Mouse (Mus musculus) spleen, adult 2 months (tissue): Measurements from ENCODE around the gene Ranbp10. TPM values are rescaled to one million over a fixed set of nuclear protein-coding genes. Genes with fewer than 3 reads are reported as not detected.

Source experiments
- DNase-seq, 2 experiments: peaks; one replicate each; pipeline versions ENCODE4 v3.0.0 to v3.0.0-alpha.2; 2012 to 2021; ENCODE audit warnings: low spot score in 2 of 2, low read depth in 1 of 2
- H3K27ac ChIP-seq: fragments of 200-500 bp; 2 replicates; pipeline ENCODE4 v1.5.1; 2012; ENCODE audit warnings: low read length, inconsistent platforms; ENCODE audit not compliant: insufficient read depth
- H3K27me3 ChIP-seq: fragments of 200-500 bp; 2 replicates; pipeline ENCODE4 v1.6.1; 2012; ENCODE audit warnings: mild to moderate bottlenecking, moderate library complexity, low read length, inconsistent platforms; ENCODE audit not compliant: control insufficient read depth, insufficient read depth
- H3K36me3 ChIP-seq: fragments of 200-500 bp; 2 replicates; pipeline ENCODE4 v1.6.1; 2012; ENCODE audit warnings: mild to moderate bottlenecking, low read length, inconsistent platforms; ENCODE audit not compliant: control insufficient read depth, insufficient read depth
- H3K4me1 ChIP-seq: fragments of 200-500 bp; 2 replicates; pipeline ENCODE4 v1.6.1; 2011; ENCODE audit warnings: inconsistent platforms; ENCODE audit not compliant: control insufficient read depth, insufficient read depth, insufficient read length
- H3K4me3 ChIP-seq: fragments of 200-500 bp; 2 replicates; pipeline ENCODE4 v1.5.1; 2011; ENCODE audit warnings: mild to moderate bottlenecking, inconsistent platforms; ENCODE audit not compliant: insufficient read depth, insufficient read length; ENCODE audit errors: extremely low read depth
- CTCF ChIP-seq: fragments of 200-500 bp; IDR thresholded peaks from 2 replicates; pipeline ENCODE4 v1.5.1; 2011; ENCODE audit warnings: mild to moderate bottlenecking, inconsistent platforms; ENCODE audit not compliant: insufficient read depth, insufficient read length, insufficient replicate concordance; ENCODE audit errors: extremely low read depth
- POLR2A ChIP-seq: fragments of 200-500 bp; IDR thresholded peaks from 2 replicates; pipeline ENCODE4 v1.6.1; 2011; ENCODE audit warnings: low read depth, low read length, inconsistent platforms
- WGBS: fragments of 180-500 bp; shearing (Covaris S2); methylation state at CpG from one replicate; pipeline ENCODE4 v1.1.7; 2018; 5-methylcytosine and 5-hydroxymethylcytosine counted together
- polyA plus RNA-seq: library from polyadenylated mRNA; depleted of rRNA; stranded (reverse); fragments of >200 nt; gene quantifications from 2 replicates; pipeline ENCODE4 v1.2.3, GENCODE M21; 2012

The Ranbp10 gene
- polyA plus RNA-seq, 1 experiment, result 59.9 TPM

DNA sequence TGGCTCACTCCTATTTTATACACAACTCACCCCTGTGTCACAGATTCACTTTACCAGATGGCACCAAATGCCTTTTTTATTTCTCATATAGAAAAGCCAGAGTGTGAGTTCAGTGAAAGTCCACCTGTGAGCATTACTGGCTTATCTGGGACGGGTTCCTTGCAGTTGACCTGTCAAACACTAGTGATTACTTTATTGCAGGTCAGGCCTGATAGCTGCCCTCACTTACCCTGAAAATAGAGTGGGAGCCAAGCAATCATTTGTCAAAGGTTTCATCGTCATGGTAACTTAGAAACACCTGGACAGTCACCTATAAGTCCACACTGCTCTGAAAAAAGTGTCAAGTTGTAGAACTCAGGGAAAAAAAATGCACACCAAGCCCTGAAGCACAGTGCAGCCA, 72.5 kb downstream of the Ranbp10 start:
- Histone ChIP-seq H3K4me1 (no peaks in the 10 kb centered on the region; the same call in 1 of the 2 replicates), H3K4me3 (no peak overlapping the region), H3K27ac (no peak overlapping the region), H3K27me3 (no peaks in the 10 kb centered on the region), H3K36me3 (no peaks in the 10 kb centered on the region)
- WGBS, result 89% methylated on average over 2 of the region's 2 CpGs
- DNase-seq, result no peak
- TF ChIP-seq POLR2A (no peak), CTCF (no peak)

DNA sequence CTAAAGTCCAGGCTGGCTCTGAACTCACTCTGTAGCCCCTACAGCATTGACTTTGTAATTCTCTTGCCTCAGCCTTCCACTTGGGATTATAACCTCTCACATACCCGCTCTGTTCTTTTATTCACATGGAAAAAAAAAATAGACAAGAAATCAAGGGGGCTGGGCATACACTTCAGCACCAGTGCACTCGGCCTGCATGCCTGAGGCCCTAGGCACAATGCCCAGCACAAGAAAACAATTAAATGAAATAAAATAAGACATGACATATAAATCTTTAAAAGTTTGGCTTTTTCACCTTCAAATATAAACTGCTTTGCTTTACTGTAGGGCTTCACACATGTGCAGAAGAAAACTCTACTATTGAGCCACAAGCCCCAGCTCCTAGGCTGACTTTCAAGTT, 73.2 kb downstream of the Ranbp10 start:
- Histone ChIP-seq H3K27ac (no peak overlapping the region), H3K4me3 (no peak overlapping the region), H3K4me1 (no peaks in the 10 kb centered on the region; the same call in 1 of the 2 replicates), H3K27me3 (no peaks in the 10 kb centered on the region), H3K36me3 (no peaks in the 10 kb centered on the region)
- WGBS, result 88% methylated on average over 2 of the region's 2 CpGs
- DNase-seq, result no peak
- TF ChIP-seq POLR2A, result no peak
- no peak for TF ChIP-seq CTCF

DNA sequence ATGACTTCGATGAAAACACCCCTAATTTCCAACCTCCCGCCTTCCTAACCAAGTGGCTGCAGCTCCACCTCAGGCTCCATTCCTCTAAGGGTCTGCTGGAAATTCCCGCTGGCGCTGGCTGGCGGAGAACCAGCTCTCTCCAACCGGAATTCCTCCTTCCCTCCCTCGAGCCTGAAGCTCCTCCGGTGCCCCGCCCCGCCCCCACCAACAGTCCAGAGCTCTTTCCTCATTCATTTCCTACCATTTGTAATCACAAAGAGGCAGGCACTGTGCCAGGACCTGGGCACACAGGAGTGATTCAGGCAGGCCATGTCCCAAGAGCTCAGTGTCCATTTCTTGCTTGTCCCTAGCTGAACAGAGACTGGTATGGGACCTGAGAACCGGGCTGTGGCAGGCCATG, 76.5 kb downstream of the Ranbp10 start:
- Histone ChIP-seq H3K4me1 (peaks cover 3% of the 10 kb centered on the region; the same call in 1 of the 2 replicates), H3K36me3 (no peaks in the 10 kb centered on the region), H3K27me3 (no peaks in the 10 kb centered on the region), H3K4me3 (no peak overlapping the region), H3K27ac (no peak overlapping the region)
- WGBS, result 76% methylated on average over 11 of the region's 11 CpGs
- TF ChIP-seq POLR2A, result no peak
- TF ChIP-seq CTCF, result no peak
- no peak for DNase-seq

DNA sequence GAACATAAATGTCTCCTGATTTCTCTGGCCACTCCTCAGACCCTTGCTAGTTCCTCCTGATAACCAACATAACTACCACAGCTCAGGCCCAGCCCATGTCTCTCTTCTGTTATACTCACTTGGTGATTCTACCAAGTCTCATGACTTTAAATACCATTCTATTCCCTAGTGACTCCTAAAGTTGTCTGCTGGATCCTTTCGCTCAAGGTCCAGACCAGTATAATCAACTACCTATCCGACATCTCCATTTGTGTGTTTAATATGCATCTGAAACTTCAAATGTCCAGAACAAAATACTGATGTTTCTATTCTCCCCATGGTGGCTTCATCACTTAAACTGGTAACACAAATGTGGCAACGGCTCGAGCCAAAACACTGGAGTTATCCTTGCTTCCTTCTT, 83.8 kb downstream of the Ranbp10 start:
- TF ChIP-seq CTCF, result no peak
- no peak for TF ChIP-seq POLR2A
- 89% methylated on average over 4 of the region's 4 CpGs for WGBS
- H3K36me3 ChIP-seq, result no peaks in the 10 kb centered on the region
- H3K4me1 ChIP-seq, result peaks cover 6% of the 10 kb centered on the region; the same call in 1 of the 2 replicates
- no peak for DNase-seq
- no peak overlapping the region for H3K4me3 ChIP-seq
- H3K27me3 ChIP-seq, result no peaks in the 10 kb centered on the region
- no peak overlapping the region for H3K27ac ChIP-seq

DNA sequence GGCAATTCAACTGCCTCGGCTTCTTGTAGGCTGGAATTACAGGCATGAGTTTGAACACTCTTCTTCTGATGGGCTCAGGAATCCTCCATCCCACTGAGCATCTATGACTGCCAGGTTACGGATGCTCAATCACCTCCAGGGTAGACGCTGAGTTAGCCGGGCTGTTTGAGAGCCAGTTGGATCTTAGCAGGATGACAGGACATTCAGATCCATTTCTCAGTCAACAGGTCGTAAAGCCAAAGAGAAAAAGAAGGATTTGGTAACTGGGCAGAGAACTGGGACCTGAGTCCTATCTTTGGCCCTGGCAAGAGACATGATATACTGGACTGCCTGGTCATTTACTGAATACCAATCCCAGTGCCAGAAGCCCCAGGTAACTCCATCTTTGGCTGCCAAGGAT, 87.9 kb downstream of the Ranbp10 start:
- TF ChIP-seq POLR2A, result no peak
- no peak for TF ChIP-seq CTCF
- no peaks in the 10 kb centered on the region for H3K27me3 ChIP-seq
- 96% methylated on average over 5 of the region's 5 CpGs for WGBS
- H3K27ac ChIP-seq, result no peak overlapping the region
- H3K4me3 ChIP-seq, result no peak overlapping the region
- no peaks in the 10 kb centered on the region for H3K4me1 ChIP-seq
- DNase-seq, result no peak
- H3K36me3 ChIP-seq, result no peaks in the 10 kb centered on the region

DNA sequence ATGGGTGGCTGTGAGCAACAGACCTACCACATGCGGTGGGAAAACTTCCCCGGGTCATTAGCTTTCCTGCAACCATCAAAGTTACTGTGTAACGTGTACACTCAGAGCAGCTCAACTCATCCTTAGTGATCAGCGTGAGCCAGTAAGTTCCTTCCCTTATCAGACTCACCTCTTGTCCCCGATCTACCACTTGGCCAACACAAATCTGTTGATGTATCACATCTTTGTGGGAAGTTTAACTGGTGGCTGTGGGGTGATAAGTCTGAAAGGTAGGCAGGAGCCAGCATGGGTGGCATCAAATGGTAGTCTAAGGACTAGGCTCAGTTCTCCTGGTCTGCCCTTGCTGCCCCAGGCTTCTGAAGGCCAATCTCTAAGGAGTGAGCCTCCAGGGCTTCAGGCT, 95.0 kb downstream of the Ranbp10 start:
- H3K27me3 ChIP-seq, result no peaks in the 10 kb centered on the region
- no peaks in the 10 kb centered on the region for H3K4me1 ChIP-seq
- H3K36me3 ChIP-seq, result no peaks in the 10 kb centered on the region
- no peak overlapping the region for H3K27ac ChIP-seq
- DNase-seq, result no peak
- 92% methylated on average over 5 of the region's 5 CpGs for WGBS
- H3K4me3 ChIP-seq, result no peak overlapping the region
- TF ChIP-seq POLR2A (no peak), CTCF (no peak)

DNA sequence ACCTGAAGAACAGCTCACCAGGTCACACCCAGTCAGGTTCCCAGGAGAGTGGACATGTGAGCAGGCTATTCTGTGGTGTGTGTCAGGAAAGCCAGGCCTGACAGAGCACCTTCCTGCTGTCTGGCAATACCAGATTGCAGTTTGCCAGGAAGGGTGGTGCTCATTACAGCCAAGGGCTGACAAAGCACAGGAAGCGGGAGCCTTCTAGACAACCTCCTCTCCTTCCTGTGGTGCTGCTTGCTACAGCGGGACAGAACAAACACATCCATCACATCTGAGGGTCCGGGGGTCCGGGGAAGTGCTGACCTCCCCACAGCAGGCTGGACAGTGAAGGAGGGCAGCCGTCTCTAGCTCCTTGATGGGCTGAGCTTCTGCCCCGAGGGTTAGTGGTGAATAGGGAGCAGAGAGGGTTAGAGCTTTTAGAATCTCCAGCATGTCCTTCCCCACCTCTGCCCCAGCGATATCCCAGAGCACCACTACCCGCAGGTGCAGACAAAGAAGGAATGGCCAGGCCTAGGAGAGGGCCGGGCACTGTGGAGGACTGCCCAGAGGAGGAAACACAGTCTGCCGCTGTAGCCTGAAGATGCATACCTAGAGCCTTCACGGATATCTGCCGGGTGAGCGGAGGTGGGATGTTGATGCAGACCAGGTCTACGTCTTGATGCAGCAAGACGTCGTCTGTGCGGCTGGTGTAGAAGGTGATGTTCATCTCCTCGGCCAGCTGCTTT, 99.6 kb downstream of the Ranbp10 start:
- peak in 1 of 2 experiments; percentile 23 for DNase-seq
- Histone ChIP-seq H3K4me1 (no peaks in the 10 kb centered on the region), H3K36me3 (no peaks in the 10 kb centered on the region), H3K4me3 (no peak overlapping the region), H3K27ac (peak overlapping the region; percentile 63), H3K27me3 (no peaks in the 10 kb centered on the region)
- TF ChIP-seq CTCF (no peak), POLR2A (no peak)
- 61% methylated on average over 18 of the region's 18 CpGs for WGBS
